Mouse (Mus musculus) liver, adult 2 months (tissue): ENCODE results near the gene Gm20716.

ENCODE experiments used
- CTCF ChIP-seq: fragments of 200-500 bp; IDR thresholded peaks from 2 replicates; pipeline ENCODE4 v1.5.1; 2011; ENCODE audit warnings: low read depth, low read length, control low read depth
- POLR2A ChIP-seq: fragments of 200-500 bp; IDR thresholded peaks from 2 replicates; pipeline ENCODE4 v1.6.1; 2011; ENCODE audit warnings: low read length, control low read depth; ENCODE audit not compliant: insufficient read depth; ENCODE audit errors: extremely low read depth

DNA sequence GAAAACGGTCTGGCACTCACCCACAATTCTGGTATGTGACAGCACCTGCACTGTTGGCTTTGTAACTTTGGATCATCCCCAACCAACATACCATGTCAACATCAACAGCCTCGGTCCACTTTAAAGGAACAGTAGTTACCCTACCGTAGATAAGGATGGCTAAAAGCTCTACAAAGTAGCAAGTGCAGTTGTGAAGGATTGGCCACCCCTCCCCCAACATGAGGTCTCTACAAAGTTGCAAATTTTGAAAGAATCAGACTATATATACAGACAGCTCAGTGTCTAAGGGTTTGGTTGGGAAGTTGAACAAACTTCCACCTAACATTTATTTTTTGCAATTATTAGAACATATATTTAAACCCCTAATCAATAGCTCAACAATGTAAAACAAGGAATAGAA lies 22.3 kb downstream of the Gm20716 start:
- no peak for TF ChIP-seq CTCF
- TF ChIP-seq POLR2A: no peak
